Mouse (Mus musculus) ES-Bruce4 (cell line): Measurements from ENCODE around the gene Ccna1. TPM values are rescaled to one million over a fixed set of nuclear protein-coding genes. Genes with fewer than 3 reads are reported as not detected.

Experiments used
- H3K27ac ChIP-seq: 2 replicates; pipeline ENCODE4 v1.5.1; 2012; ENCODE audit warnings: low read length, inconsistent platforms; ENCODE audit not compliant: insufficient read depth
- H3K27me3 ChIP-seq: 2 replicates; pipeline ENCODE4 v1.6.1; 2012; ENCODE audit warnings: mild to moderate bottlenecking, low read length, inconsistent platforms; ENCODE audit not compliant: control insufficient read depth, poor library complexity, insufficient read depth, severe bottlenecking
- H3K36me3 ChIP-seq: 2 replicates; pipeline ENCODE4 v1.6.1; 2012; ENCODE audit warnings: inconsistent platforms, mild to moderate bottlenecking, low read length, moderate library complexity; ENCODE audit not compliant: control insufficient read depth, poor library complexity, insufficient read depth, severe bottlenecking
- H3K4me1 ChIP-seq: one replicate; pipeline ENCODE4 v1.8.1; 2011; ENCODE audit warnings: low read length; ENCODE audit not compliant: control insufficient read depth, insufficient read depth
- H3K4me3 ChIP-seq: 2 replicates; pipeline ENCODE4 v1.5.1; 2011; ENCODE audit warnings: low read depth, mild to moderate bottlenecking, low read length
- H3K9ac ChIP-seq: 2 replicates; pipeline ENCODE4 v1.6.1; 2012; ENCODE audit warnings: low read depth, mild to moderate bottlenecking, inconsistent platforms; ENCODE audit not compliant: poor library complexity, severe bottlenecking
- H3K9me3 ChIP-seq: replicated peaks from 2 replicates; pipeline ENCODE4 v1.6.1; 2012; ENCODE audit warnings: mild to moderate bottlenecking, low read length, inconsistent platforms; ENCODE audit not compliant: control insufficient read depth, poor library complexity, insufficient read depth, severe bottlenecking
- CTCF ChIP-seq: IDR thresholded peaks from one replicate; pipeline ENCODE4 v1.8.1; 2011; ENCODE audit warnings: low read depth, low read length
- EP300 ChIP-seq: IDR thresholded peaks from 2 replicates; pipeline ENCODE4 v1.6.1; 2011; ENCODE audit warnings: low read depth, low read length; ENCODE audit not compliant: insufficient read depth
- POLR2A ChIP-seq: IDR thresholded peaks from one replicate; pipeline ENCODE4 v1.8.1; 2011; ENCODE audit warnings: low read length; ENCODE audit not compliant: insufficient read depth
- polyA plus RNA-seq: library from polyadenylated mRNA; stranded (reverse); fragments of >200 nt; gene quantifications from 2 replicates; pipeline ENCODE4 v1.2.4, GENCODE M21; 2011; ENCODE audit warnings: low read depth; ENCODE audit not compliant: missing spikeins, insufficient read depth, insufficient read length

Gene Ccna1
- polyA plus RNA-seq, 1 experiment: 1.7 TPM

- Histone ChIP-seq H3K9me3 (no peaks in the 10 kb centered on the region), H3K4me1 (no peaks in the 10 kb centered on the region), H3K27me3 (peaks cover 3% of the 10 kb centered on the region; the same call in 1 of the 2 replicates), H3K9ac (no peak overlapping the region), H3K36me3 (no peaks in the 10 kb centered on the region), H3K27ac (no peak overlapping the region), H3K4me3 (no peak overlapping the region)
- TF ChIP-seq EP300 (no peak), POLR2A (no peak), CTCF (no peak)
These were observed 46.1 kb downstream of the Ccna1 start for GRCm38 (mm10) chr3:55008965-55009741.

- TF ChIP-seq EP300 (no peak), CTCF (no peak)
- H3K9me3 ChIP-seq: no peaks in the 10 kb centered on the region
- H3K9ac ChIP-seq: no peak overlapping the region
- H3K27ac ChIP-seq: no peak overlapping the region
- no peak overlapping the region for H3K4me3 ChIP-seq
- no peaks in the 10 kb centered on the region for H3K36me3 ChIP-seq
- no peaks in the 10 kb centered on the region for H3K4me1 ChIP-seq
- H3K27me3 ChIP-seq: no peaks in the 10 kb centered on the region
These were observed 51.3 kb downstream of the Ccna1 start for GRCm38 (mm10) chr3:55004036-55004435.

- H3K27ac ChIP-seq: no peak overlapping the region
- no peak overlapping the region for H3K4me3 ChIP-seq
- TF ChIP-seq CTCF (peak; percentile 4), POLR2A (no peak), EP300 (no peak)
- no peaks in the 10 kb centered on the region for H3K9me3 ChIP-seq
- H3K36me3 ChIP-seq: no peaks in the 10 kb centered on the region
- H3K4me1 ChIP-seq: no peaks in the 10 kb centered on the region
- H3K9ac ChIP-seq: no peak overlapping the region
- no peaks in the 10 kb centered on the region for H3K27me3 ChIP-seq
These were observed 53.6 kb downstream of the Ccna1 start for GRCm38 (mm10) chr3:55001677-55002076.

Other genes with a start within 250 kb of the Ccna1 start
- 14.3 and 19.5 TPM in 2 replicates for gene Rfxap, start 247.7 kb downstream of the Ccna1 start, polyA plus RNA-seq
- gene Sertm1, start 139.6 kb downstream of the Ccna1 start, polyA plus RNA-seq: 0.53 and 1.0 TPM in 2 replicates
- 44.6 and 51.2 TPM in 2 replicates for gene Spg20, start 56.6 kb upstream of the Ccna1 start, polyA plus RNA-seq
- gene Ccdc169, start 81.8 kb upstream of the Ccna1 start, polyA plus RNA-seq: 0.23 and 0.27 TPM in 2 replicates
- gene Sohlh2, start 126.5 kb upstream of the Ccna1 start, polyA plus RNA-seq: 3.6 and 3.8 TPM in 2 replicates
- gene Dclk1, start 186.9 kb upstream of the Ccna1 start, polyA plus RNA-seq: 1.3 and 2.3 TPM in 2 replicates